Mouse (Mus musculus): ENCODE measurements around the gene Gm13290. TPM values are rescaled to one million over a fixed set of nuclear protein-coding genes. Genes with fewer than 3 reads are reported as not detected.
A peak's percentile ranks its signal among the peaks of the same experiment; 100 is the strongest.
"Not testable (repeated sequence)": the region's sequence is repeated elsewhere in the genome, so short reads cannot be mapped to it uniquely, and the experiment has no call there.

Gm13290 gene
- polyA plus RNA-seq, 1 experiment: not detected

DNA sequence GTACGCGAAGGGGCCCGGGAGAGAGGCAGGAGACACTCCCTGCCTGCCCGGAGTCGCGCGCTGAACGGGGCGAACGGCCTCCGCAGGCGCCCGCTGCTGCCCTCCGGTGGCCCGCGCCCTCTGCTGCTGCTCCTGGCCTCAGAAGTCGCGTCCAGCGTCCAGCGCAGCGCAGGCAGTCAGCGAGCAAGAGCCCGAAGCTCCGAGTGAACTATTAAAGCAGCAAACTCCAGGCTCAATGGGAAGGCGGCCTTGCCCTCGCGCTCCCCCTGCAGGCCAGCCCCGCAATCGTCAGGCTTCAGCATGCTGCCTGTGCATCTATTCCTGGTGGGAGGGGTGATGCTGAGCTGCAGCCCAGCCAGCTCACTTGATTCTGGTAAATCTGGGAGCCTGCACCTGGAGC lies 5.9 kb downstream of the Gm13290 start, which contains the start of gene Gm13272:
Gene Gm13272 (plus strand): TSS at position 301 of the 400 bp plus-strand sequence.
- H3K4me3 ChIP-seq (ENCODE audit: control insufficient read depth, low read depth, low read length); H3K4me1 ChIP-seq (ENCODE audit: control insufficient read depth, insufficient read depth, low read length); H3K27ac ChIP-seq (ENCODE audit: control insufficient read depth, insufficient read depth, low read depth, low read length); H3K36me3 ChIP-seq (ENCODE audit: control insufficient read depth, insufficient read depth, low read length); H3K27me3 ChIP-seq (ENCODE audit: control insufficient read depth, insufficient read depth, low read length): not testable (repeated sequence)

DNA sequence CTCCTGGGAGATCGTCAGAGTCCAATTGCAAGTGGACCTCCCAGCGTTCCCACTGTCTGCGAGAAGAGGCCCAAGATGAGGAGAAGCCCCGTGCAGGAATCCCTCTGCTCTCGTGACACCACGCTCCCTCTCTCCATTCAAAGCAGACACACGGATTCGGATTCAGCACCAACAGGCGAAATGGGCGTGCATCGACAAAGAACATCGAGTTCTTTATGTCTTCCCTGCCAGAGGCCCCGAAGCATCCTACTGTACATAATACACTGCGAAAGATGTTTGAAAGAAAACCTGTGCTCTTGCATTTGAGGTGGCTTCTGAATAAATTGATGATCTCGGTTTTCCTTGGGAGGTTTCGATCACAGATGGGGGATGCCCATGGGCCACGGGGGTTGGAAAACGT lies 6.7 kb downstream of the Gm13290 start:
- not testable (repeated sequence) for H3K27ac ChIP-seq (ENCODE audit: control insufficient read depth, insufficient read depth, low read depth, low read length); H3K27me3 ChIP-seq (ENCODE audit: control insufficient read depth, insufficient read depth, low read length); H3K4me1 ChIP-seq (ENCODE audit: control insufficient read depth, insufficient read depth, low read length); H3K4me3 ChIP-seq (ENCODE audit: control insufficient read depth, low read depth, low read length); H3K36me3 ChIP-seq (ENCODE audit: control insufficient read depth, insufficient read depth, low read length)

DNA sequence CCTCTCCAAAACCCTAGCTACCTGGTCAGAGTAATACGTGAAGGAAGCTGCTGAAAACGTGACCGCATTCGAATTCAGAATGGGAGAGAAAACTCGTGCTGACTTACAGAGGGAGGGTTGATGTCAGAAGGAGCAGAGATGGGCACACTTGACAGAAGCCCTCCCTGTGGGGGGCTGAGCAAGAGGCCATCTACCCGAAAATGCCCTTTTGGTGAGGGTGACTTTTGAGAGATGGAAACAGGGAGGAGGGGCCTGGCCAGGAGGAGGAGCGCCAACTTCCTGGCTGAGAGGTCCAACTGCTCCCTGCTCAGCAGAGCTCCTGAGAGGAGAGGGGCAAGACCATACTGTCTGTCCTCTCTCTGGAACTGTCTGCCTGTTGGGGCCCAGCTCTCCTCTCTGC lies 8.2 kb downstream of the Gm13290 start, which contains the start of gene Ifnz:
Gene Ifnz (plus strand): TSS at position 301 of the 400 bp plus-strand sequence.
- not testable (repeated sequence) for H3K4me1 ChIP-seq (ENCODE audit: control insufficient read depth, insufficient read depth, low read length); H3K27ac ChIP-seq (ENCODE audit: control insufficient read depth, insufficient read depth, low read depth, low read length); H3K36me3 ChIP-seq (ENCODE audit: control insufficient read depth, insufficient read depth, low read length); H3K27me3 ChIP-seq (ENCODE audit: control insufficient read depth, insufficient read depth, low read length); H3K4me3 ChIP-seq (ENCODE audit: control insufficient read depth, low read depth, low read length)

DNA sequence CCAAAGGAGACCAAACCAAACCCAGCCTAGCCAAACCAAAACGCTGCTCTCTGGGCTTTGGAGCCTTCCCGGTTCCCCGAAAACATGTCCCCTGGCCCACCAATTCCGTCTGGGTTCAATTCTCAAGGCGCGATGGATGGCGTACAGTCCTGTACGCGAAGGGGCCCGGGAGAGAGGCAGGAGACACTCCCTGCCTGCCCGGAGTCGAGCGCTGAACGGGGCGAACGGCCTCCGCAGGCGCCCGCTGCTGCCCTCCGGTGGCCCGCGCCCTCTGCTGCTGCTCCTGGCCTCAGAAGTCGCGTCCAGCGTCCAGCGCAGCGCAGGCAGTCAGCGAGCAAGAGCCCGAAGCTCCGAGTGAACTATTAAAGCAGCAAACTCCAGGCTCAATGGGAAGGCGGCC lies 8.7 kb downstream of the Gm13290 start:
- not testable (repeated sequence) for H3K4me1 ChIP-seq (ENCODE audit: control insufficient read depth, insufficient read depth, low read length); H3K36me3 ChIP-seq (ENCODE audit: control insufficient read depth, insufficient read depth, low read length); H3K4me3 ChIP-seq (ENCODE audit: control insufficient read depth, low read depth, low read length); H3K27ac ChIP-seq (ENCODE audit: control insufficient read depth, insufficient read depth, low read depth, low read length); H3K27me3 ChIP-seq (ENCODE audit: control insufficient read depth, insufficient read depth, low read length)

DNA sequence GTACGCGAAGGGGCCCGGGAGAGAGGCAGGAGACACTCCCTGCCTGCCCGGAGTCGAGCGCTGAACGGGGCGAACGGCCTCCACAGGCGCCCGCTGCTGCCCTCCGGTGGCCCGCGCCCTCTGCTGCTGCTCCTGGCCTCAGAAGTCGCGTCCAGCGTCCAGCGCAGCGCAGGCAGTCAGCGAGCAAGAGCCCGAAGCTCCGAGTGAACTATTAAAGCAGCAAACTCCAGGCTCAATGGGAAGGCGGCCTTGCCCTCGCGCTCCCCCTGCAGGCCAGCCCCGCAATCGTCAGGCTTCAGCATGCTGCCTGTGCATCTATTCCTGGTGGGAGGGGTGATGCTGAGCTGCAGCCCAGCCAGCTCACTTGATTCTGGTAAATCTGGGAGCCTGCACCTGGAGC lies 11.8 kb downstream of the Gm13290 start, which contains the start of gene Gm13276:
Gene Gm13276 (plus strand): TSS at position 301 of the 400 bp plus-strand sequence.
- H3K4me3 ChIP-seq (ENCODE audit: control insufficient read depth, low read depth, low read length); H3K4me1 ChIP-seq (ENCODE audit: control insufficient read depth, insufficient read depth, low read length): not testable (repeated sequence)

DNA sequence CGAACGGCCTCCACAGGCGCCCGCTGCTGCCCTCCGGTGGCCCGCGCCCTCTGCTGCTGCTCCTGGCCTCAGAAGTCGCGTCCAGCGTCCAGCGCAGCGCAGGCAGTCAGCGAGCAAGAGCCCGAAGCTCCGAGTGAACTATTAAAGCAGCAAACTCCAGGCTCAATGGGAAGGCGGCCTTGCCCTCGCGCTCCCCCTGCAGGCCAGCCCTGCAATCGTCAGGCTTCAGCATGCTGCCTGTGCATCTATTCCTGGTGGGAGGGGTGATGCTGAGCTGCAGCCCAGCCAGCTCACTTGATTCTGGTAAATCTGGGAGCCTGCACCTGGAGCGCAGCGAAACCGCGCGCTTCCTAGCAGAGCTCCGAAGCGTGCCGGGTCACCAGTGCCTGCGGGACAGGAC lies 14.8 kb downstream of the Gm13290 start, which contains the start of gene Gm13277:
Gene Gm13277 (plus strand): TSS at position 231 of the 400 bp plus-strand sequence.
- not testable (repeated sequence) for H3K36me3 ChIP-seq (ENCODE audit: control insufficient read depth, insufficient read depth, low read length); H3K4me1 ChIP-seq (ENCODE audit: control insufficient read depth, insufficient read depth, low read length); H3K4me3 ChIP-seq (ENCODE audit: control insufficient read depth, low read depth, low read length); H3K27ac ChIP-seq (ENCODE audit: control insufficient read depth, insufficient read depth, low read depth, low read length); H3K27me3 ChIP-seq (ENCODE audit: control insufficient read depth, insufficient read depth, low read length)
- peak; percentile 27; the same call in 1 of the 2 replicates for TF ChIP-seq CTCF (IDR thresholded peaks at IDR 0.05; ENCODE audit: control insufficient read depth, insufficient read depth, insufficient replicate concordance, low read depth, low read length)

More for the DNA sequence above, 11.8 kb downstream of the Gm13290 start, which contains the start of gene Gm13276:
- H3K36me3 ChIP-seq (ENCODE audit: control insufficient read depth, insufficient read depth, low read length); H3K27ac ChIP-seq (ENCODE audit: control insufficient read depth, insufficient read depth, low read depth, low read length); H3K27me3 ChIP-seq (ENCODE audit: control insufficient read depth, insufficient read depth, low read length): not testable (repeated sequence)

DNA sequence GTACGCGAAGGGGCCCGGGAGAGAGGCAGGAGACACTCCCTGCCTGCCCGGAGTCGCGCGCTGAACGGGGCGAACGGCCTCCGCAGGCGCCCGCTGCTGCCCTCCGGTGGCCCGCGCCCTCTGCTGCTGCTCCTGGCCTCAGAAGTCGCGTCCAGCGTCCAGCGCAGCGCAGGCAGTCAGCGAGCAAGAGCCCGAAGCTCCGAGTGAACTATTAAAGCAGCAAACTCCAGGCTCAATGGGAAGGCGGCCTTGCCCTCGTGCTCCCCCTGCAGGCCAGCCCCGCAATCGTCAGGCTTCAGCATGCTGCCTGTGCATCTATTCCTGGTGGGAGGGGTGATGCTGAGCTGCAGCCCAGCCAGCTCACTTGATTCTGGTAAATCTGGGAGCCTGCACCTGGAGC lies 17.6 kb downstream of the Gm13290 start, which contains the start of gene Gm13278:
Gene Gm13278 (plus strand): TSS at position 301 of the 400 bp plus-strand sequence.
- not testable (repeated sequence) for H3K27ac ChIP-seq (ENCODE audit: control insufficient read depth, insufficient read depth, low read depth, low read length); H3K27me3 ChIP-seq (ENCODE audit: control insufficient read depth, insufficient read depth, low read length); H3K36me3 ChIP-seq (ENCODE audit: control insufficient read depth, insufficient read depth, low read length); H3K4me1 ChIP-seq (ENCODE audit: control insufficient read depth, insufficient read depth, low read length); H3K4me3 ChIP-seq (ENCODE audit: control insufficient read depth, low read depth, low read length)

DNA sequence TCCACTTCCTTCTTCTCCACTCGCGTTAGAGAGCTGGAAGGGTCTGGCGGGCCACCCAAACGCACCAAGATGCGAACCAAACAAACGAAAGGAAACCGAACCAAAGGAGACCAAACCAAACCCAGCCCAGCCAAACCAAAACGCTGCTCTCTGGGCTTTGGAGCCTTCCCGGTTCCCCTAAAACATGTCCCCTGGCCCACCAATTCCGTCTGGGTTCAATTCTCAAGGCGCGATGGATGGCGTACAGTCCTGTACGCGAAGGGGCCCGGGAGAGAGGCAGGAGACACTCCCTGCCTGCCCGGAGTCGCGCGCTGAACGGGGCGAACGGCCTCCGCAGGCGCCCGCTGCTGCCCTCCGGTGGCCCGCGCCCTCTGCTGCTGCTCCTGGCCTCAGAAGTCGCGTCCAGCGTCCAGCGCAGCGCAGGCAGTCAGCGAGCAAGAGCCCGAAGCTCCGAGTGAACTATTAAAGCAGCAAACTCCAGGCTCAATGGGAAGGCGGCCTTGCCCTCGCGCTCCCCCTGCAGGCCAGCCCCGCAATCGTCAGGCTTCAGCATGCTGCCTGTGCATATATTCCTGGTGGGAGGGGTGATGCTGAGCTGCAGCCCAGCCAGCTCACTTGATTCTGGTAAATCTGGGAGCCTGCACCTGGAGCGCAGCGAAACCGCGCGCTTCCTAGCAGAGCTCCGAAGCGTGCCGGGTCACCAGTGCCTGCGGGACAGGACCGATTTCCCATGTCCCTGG lies 20.5 kb downstream of the Gm13290 start, which contains the start of gene Gm13275:
Gene Gm13275 (plus strand): TSS at position 552 of the 740 bp plus-strand sequence.
- not testable (repeated sequence) for H3K4me1 ChIP-seq (ENCODE audit: control insufficient read depth, insufficient read depth, low read length); H3K27ac ChIP-seq (ENCODE audit: control insufficient read depth, insufficient read depth, low read depth, low read length); H3K36me3 ChIP-seq (ENCODE audit: control insufficient read depth, insufficient read depth, low read length); H3K4me3 ChIP-seq (ENCODE audit: control insufficient read depth, low read depth, low read length); H3K27me3 ChIP-seq (ENCODE audit: control insufficient read depth, insufficient read depth, low read length)

DNA sequence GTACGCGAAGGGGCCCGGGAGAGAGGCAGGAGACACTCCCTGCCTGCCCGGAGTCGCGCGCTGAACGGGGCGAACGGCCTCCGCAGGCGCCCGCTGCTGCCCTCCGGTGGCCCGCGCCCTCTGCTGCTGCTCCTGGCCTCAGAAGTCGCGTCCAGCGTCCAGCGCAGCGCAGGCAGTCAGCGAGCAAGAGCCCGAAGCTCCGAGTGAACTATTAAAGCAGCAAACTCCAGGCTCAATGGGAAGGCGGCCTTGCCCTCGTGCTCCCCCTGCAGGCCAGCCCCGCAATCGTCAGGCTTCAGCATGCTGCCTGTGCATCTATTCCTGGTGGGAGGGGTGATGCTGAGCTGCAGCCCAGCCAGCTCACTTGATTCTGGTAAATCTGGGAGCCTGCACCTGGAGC lies 23.5 kb downstream of the Gm13290 start, which contains the start of gene Gm13279:
Gene Gm13279 (plus strand): TSS at position 301 of the 400 bp plus-strand sequence.
- H3K27ac ChIP-seq (ENCODE audit: control insufficient read depth, insufficient read depth, low read depth, low read length); H3K27me3 ChIP-seq (ENCODE audit: control insufficient read depth, insufficient read depth, low read length); H3K4me1 ChIP-seq (ENCODE audit: control insufficient read depth, insufficient read depth, low read length); H3K36me3 ChIP-seq (ENCODE audit: control insufficient read depth, insufficient read depth, low read length); H3K4me3 ChIP-seq (ENCODE audit: control insufficient read depth, low read depth, low read length): not testable (repeated sequence)

DNA sequence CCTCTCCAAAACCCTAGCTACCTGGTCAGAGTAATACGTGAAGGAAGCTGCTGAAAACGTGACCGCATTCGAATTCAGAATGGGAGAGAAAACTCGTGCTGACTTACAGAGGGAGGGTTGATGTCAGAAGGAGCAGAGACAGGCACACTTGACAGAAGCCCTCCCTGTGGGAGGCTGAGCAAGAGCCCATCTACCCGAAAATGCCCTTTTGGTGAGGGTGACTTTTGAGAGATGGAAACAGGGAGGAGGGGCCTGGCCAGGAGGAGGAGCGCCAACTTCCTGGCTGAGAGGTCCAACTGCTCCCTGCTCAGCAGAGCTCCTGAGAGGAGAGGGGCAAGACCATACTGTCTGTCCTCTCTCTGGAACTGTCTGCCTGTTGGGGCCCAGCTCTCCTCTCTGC lies 25.7 kb downstream of the Gm13290 start, which contains the start of gene Gm13285:
Gene Gm13285 (plus strand): TSS at position 301 of the 400 bp plus-strand sequence.
- not testable (repeated sequence) for H3K27me3 ChIP-seq (ENCODE audit: control insufficient read depth, insufficient read depth, low read length); H3K4me3 ChIP-seq (ENCODE audit: control insufficient read depth, low read depth, low read length); H3K4me1 ChIP-seq (ENCODE audit: control insufficient read depth, insufficient read depth, low read length); H3K27ac ChIP-seq (ENCODE audit: control insufficient read depth, insufficient read depth, low read depth, low read length); H3K36me3 ChIP-seq (ENCODE audit: control insufficient read depth, insufficient read depth, low read length)

DNA sequence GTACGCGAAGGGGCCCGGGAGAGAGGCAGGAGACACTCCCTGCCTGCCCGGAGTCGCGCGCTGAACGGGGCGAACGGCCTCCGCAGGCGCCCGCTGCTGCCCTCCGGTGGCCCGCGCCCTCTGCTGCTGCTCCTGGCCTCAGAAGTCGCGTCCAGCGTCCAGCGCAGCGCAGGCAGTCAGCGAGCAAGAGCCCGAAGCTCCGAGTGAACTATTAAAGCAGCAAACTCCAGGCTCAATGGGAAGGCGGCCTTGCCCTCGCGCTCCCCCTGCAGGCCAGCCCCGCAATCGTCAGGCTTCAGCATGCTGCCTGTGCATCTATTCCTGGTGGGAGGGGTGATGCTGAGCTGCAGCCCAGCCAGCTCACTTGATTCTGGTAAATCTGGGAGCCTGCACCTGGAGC lies 29.3 kb downstream of the Gm13290 start, which contains the start of gene Gm13287:
Gene Gm13287 (plus strand): TSS at position 301 of the 400 bp plus-strand sequence.
- H3K27ac ChIP-seq (ENCODE audit: control insufficient read depth, insufficient read depth, low read depth, low read length); H3K4me1 ChIP-seq (ENCODE audit: control insufficient read depth, insufficient read depth, low read length); H3K4me3 ChIP-seq (ENCODE audit: control insufficient read depth, low read depth, low read length); H3K27me3 ChIP-seq (ENCODE audit: control insufficient read depth, insufficient read depth, low read length); H3K36me3 ChIP-seq (ENCODE audit: control insufficient read depth, insufficient read depth, low read length): not testable (repeated sequence)

Measured in testis, adult 2 months (tissue).